Mouse (Mus musculus) liver, adult (tissue): Measurements from ENCODE around the gene Arvcf.

Experiments
- GATA4 ChIP-seq: IDR thresholded peaks from 2 replicates; pipeline ENCODE4 v1.6.1; 2014; ENCODE audit warnings: mild to moderate bottlenecking, low read length; ENCODE audit not compliant: insufficient replicate concordance

The Arvcf gene

GRCm38 (mm10) chr16:18392469-18393426 is 44.8 kb downstream of the Arvcf start:
- no peak for TF ChIP-seq GATA4

DNA sequence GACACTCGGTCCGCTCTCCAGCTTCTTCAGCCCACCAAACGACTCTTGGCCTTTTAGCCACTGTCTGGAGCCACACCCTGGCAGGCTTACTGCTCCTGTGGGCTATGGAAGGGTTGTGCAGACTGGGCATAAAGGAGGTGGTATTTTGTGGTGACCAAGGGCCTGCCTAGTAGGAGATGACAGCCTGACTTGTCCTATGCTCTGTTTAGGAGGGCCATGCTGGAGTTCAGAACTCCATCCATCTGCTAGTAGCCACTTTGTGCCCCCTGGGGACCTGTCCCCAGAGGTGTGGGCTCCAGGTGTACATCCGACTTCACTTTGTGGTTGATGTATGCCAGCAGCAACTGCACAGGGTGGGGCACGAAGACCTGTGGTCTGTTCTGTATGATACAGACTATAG is 45.6 kb downstream of the Arvcf start:
- no peak for TF ChIP-seq GATA4

DNA sequence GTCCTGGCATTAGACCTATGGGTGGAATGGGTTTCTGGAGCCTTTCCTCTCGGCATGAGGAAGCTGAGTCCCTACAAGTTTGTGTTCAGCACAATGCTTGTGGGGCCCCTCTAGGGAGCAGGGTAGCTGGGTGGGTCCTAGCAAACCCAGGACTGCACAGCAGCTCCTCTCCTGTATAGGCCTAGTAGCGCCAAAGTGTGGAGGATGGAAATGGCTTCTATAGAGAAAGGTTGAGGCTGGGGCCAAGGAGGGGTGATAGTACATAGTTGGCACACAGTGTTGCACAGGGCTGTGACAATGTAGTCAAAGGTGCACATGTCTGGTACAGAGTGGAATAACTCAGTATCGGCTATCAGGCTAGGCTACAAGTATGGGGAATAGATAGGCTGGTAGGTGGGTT is 46.1 kb downstream of the Arvcf start:
- TF ChIP-seq GATA4, result no peak

DNA sequence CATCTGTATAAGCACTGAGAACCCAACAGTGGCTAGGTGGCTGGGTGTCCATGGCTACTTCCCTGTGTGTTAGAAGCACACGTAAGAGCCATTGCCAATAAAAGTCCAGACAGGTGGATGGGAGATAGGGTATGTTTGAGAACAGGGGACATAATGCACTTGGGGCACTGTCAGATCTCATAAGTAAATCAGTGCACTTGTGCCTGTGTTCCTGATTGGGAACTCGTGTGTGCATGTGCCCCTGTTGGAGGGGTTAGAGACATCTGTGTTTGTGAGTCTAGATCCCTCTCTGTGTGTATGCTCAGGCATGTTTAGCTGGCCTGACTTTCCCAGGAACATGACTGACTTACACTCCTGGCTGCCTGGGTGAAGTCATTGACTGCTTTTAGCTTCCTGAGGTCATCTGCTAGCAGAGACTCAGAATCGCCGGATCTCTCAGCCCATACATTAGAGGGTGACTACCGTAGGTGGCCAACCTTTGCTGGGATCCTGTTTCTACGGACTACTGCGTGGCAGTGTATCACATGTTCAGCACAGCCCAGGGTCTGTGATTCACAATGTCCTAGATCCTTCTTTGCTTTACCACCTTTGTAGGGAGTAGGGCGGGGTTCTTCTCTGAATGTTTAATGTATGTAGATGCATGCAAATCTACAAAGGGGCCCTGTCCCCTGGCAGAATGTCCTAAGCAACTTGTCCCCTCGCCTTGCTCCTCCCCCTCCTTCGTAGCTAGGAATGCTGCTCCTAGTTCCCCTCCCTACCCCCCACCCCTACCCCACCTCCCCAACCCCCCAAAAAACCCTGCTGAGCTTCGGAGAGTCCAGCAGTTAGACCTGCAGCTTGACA is 47.0 kb downstream of the Arvcf start:
- TF ChIP-seq GATA4, result no peak

DNA sequence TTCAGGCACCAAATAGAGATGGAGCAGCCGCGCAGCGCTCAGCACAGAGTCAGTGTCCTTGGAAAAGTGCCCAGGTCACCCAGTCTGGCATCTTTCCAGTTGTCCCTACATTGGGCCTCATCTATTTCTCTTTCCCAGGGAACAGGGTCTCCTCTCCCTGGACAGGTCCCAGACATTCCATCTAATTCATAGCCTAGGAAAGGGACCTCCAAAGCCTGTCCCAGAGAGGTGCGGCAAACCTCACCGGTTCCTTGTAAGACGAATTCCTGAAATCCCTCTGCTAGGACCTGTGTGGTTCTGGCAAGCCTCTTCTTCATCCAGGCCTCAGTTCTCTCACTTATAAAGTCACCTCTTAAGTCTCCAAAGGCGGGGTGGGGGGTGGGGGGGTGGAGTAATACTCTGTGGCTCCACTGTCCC is 47.6 kb downstream of the Arvcf start:
- no peak for TF ChIP-seq GATA4

DNA sequence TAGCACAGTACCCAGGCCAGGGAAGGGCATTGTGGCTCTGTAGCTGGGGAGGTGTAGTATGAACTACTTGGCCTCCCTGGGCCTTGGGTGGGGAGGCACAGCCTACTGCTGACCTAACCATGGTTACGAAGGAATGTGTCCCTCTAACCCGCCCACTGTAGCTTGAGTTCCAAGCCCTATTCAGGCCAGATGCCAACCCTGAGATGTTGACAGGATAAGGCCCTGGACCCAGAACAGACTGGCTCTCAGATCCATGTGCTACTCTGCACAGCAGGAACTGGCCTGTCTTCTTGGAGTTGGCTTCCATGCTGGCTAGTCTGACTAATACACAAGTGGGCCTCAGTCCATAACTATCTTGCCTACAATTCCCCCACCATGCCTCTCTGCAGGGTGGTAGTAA is 48.2 kb downstream of the Arvcf start:
- no peak for TF ChIP-seq GATA4

DNA sequence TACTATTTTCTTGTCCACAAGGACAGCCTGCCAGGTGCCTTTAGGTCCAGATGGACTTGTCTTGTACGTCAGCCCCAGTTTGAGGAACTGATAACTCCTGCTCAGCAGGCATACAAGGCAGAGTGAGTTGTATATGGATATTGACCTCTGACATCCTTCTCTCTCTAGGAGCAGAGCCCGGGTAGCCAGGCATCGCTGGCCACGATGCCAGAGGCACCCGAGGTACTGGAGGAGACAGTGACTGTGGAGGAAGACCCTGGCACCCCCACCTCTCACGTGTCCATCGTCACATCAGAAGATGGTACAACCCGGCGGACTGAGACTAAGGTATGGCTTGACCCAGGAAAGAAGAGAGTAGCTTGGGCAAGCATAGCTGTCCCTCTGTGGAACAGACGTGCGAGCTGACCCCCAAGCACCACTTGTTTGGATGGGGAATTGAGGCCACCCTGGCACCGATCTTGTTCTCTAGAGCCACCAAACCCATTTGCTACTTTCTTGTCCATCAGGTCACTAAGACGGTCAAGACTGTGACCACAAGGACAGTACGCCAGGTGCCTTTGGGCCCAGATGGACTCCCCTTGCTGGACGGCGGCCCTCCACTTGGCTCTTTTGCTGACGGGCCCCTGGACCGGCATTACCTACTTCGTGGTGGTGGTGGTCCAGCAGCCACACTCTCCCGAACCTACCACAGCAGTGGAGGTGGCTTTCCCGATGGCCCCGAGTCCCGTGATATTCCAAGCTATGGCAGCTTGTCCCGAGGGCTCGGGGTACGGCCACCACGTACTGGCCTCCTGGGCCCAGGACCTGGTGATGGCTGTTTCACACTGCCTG is 49.0 kb downstream of the Arvcf start:
- no peak for TF ChIP-seq GATA4

DNA sequence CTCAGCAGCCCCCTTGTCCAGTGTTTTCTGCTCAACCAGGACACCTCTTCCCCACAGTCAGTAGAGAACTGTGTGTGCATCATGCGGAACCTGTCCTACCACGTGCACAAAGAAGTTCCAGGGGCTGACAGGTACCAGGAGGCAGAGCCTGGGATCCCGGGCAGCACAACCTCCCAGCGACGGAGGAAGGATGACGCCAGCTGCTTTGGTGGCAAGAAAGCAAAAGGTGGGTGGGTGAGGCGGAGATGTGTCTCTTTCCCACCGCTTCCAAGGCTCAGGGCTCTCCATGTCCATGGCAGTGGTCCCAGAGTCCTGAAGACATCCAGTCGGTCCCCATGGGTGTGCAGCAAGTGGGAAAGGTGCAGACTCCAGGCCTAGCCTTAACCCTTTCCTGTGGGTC is 52.0 kb downstream of the Arvcf start:
- no peak for TF ChIP-seq GATA4

GRCm38 (mm10) chr16:18400472-18401216 is 52.7 kb downstream of the Arvcf start:
- no peak for TF ChIP-seq GATA4

DNA sequence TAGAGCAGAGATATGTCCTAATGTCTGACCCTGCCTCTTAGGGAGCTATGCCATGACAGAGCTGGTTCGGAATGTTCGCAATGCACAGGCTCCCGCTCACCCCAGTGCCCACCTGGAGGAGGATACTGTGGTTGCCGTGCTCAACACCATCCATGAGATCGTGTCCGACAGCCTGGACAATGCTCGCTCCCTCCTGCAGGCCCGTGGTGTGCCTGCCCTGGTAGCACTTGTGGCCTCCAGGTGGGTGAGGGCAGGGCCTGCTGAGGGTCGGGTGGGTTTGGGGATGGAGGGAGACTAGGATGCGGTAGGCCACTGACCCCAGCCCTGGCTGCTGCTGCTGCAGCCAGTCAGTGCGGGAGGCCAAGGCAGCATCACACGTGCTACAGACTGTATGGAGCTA is 55.3 kb downstream of the Arvcf start:
- no peak for TF ChIP-seq GATA4

- no peak for TF ChIP-seq GATA4
These were observed 57.3 kb downstream of the Arvcf start for GRCm38 (mm10) chr16:18405091-18405854.

DNA sequence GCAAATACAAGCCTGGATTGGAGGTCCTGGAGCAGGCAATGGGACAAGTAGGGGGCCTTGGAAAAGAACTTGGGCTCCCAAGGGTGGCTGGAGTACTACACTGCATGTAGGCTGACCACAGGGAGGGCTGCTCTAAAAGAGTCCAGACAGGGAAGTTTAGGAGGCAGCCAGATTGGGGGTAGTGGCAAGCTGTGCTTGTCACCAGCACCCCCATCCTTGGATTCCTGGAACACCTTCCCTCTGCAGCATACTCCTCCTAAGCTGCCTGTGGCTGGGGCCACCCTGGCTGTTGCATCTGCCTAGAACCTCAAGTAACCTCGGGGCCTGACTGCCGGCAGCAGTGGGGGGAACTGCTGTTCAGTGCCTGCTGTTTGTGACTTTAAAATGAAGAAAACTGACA is 57.9 kb downstream of the Arvcf start:
- no peak for TF ChIP-seq GATA4

GRCm38 (mm10) chr16:18406293-18406692 is 58.3 kb downstream of the Arvcf start:
- TF ChIP-seq GATA4, result no peak

GRCm38 (mm10) chr16:18407912-18408311 is 59.9 kb downstream of the Arvcf start:
- no peak for TF ChIP-seq GATA4
